Mouse (Mus musculus): Measurements from ENCODE around the gene Meis1.

The Meis1 gene

GRCm38 (mm10) chr11:18948600-18949295 lies 70.0 kb downstream of the Meis1 start:
- DNase-seq (ENCODE audit: low spot score in 2 of 2) = no peak

GRCm38 (mm10) chr11:18947434-18947833 lies 71.4 kb downstream of the Meis1 start:
- no peak for DNase-seq (ENCODE audit: low spot score in 2 of 2)

- DNase-seq (ENCODE audit: low spot score in 2 of 2) = no peak
Measured at GRCm38 (mm10) chr11:18945778-18946177, 73.0 kb downstream of the Meis1 start.

GRCm38 (mm10) chr11:18944972-18945625 lies 73.7 kb downstream of the Meis1 start:
- DNase-seq (ENCODE audit: low spot score in 2 of 2) = no peak

- no peak for DNase-seq (ENCODE audit: low spot score in 2 of 2)
Measured at GRCm38 (mm10) chr11:18944209-18944608, 74.6 kb downstream of the Meis1 start.

GRCm38 (mm10) chr11:18942990-18943389 lies 75.8 kb downstream of the Meis1 start:
- DNase-seq (ENCODE audit: low spot score in 2 of 2) = no peak

GRCm38 (mm10) chr11:18940916-18941315 lies 77.9 kb downstream of the Meis1 start:
- DNase-seq (ENCODE audit: low spot score in 2 of 2) = no peak

- DNase-seq (ENCODE audit: low spot score in 2 of 2) = no peak
Measured at GRCm38 (mm10) chr11:18934921-18935320, 83.9 kb downstream of the Meis1 start.

GRCm38 (mm10) chr11:18931001-18931874 lies 87.5 kb downstream of the Meis1 start:
- no peak for DNase-seq (ENCODE audit: low spot score in 2 of 2)

GRCm38 (mm10) chr11:18929779-18930728 lies 88.7 kb downstream of the Meis1 start:
- no peak for DNase-seq (ENCODE audit: low spot score in 2 of 2)

GRCm38 (mm10) chr11:18927351-18927750 lies 91.4 kb downstream of the Meis1 start:
- no peak for DNase-seq (ENCODE audit: low spot score in 2 of 2)

- DNase-seq (ENCODE audit: low spot score in 2 of 2) = no peak
Measured at GRCm38 (mm10) chr11:18926798-18927197, 92.0 kb downstream of the Meis1 start.

- no peak for DNase-seq (ENCODE audit: low spot score in 2 of 2)
Measured at GRCm38 (mm10) chr11:18924583-18925334, 94.0 kb downstream of the Meis1 start.

- no peak for DNase-seq (ENCODE audit: low spot score in 2 of 2)
Measured at GRCm38 (mm10) chr11:18923274-18923673, 95.5 kb downstream of the Meis1 start.

- DNase-seq (ENCODE audit: low spot score in 2 of 2) = no peak
Measured at GRCm38 (mm10) chr11:18920651-18921050, 98.1 kb downstream of the Meis1 start.

- no peak for DNase-seq (ENCODE audit: low spot score in 2 of 2)
Measured at GRCm38 (mm10) chr11:18919162-18919762, 99.5 kb downstream of the Meis1 start.

GRCm38 (mm10) chr11:18917887-18918286 lies 100.9 kb downstream of the Meis1 start:
- DNase-seq (ENCODE audit: low spot score in 2 of 2) = no peak

GRCm38 (mm10) chr11:18913251-18913650 lies 105.5 kb downstream of the Meis1 start:
- DNase-seq (ENCODE audit: low spot score in 2 of 2) = no peak

GRCm38 (mm10) chr11:18912311-18913019 lies 106.3 kb downstream of the Meis1 start:
- DNase-seq (ENCODE audit: low spot score in 2 of 2) = no peak

GRCm38 (mm10) chr11:18906866-18907265 lies 111.9 kb downstream of the Meis1 start:
- no peak for DNase-seq (ENCODE audit: low spot score in 2 of 2)
